Mouse (Mus musculus) Muller cell, postnatal 12 days (primary cell): ENCODE measurements at regions not wholly inside any gene's neighbourhood (a gene's known extent, or its start where the extent isn't known, plus 50 kb on each side); places are given as distances from the start of the nearest gene placed in this dataset.

Experiments
- DNase-seq: peaks from one replicate; pipeline ENCODE4 v3.0.0-alpha.2; 2015; ENCODE audit errors: inconsistent ontology term

GRCm38 (mm10) chr6:135610504-135611096, 248.3 kb downstream of the Emp1 start:
- DNase-seq: peak; percentile 40

GRCm38 (mm10) chr6:135627928-135628327, 265.6 kb downstream of the Emp1 start:
- no peak for DNase-seq

- no peak for DNase-seq
Observed at GRCm38 (mm10) chr6:135629236-135629635, 266.9 kb downstream of the Emp1 start.

GRCm38 (mm10) chr6:135632671-135633070, 270.3 kb downstream of the Emp1 start:
- no peak for DNase-seq

GRCm38 (mm10) chr6:135636648-135637047, 274.3 kb downstream of the Emp1 start:
- DNase-seq: no peak

GRCm38 (mm10) chr6:135642711-135643110, 280.4 kb downstream of the Emp1 start:
- DNase-seq: no peak

- no peak for DNase-seq
Observed at GRCm38 (mm10) chr6:135646177-135646576, 283.8 kb downstream of the Emp1 start.

- DNase-seq: no peak
Observed at GRCm38 (mm10) chr6:135653002-135653401, 290.7 kb downstream of the Emp1 start.

- DNase-seq: no peak
Observed at GRCm38 (mm10) chr6:135662386-135662785, 300.0 kb downstream of the Emp1 start.

- DNase-seq: no peak
Observed at GRCm38 (mm10) chr6:135662801-135663537, 300.6 kb downstream of the Emp1 start.
